Mouse (Mus musculus) kidney, adult 18-20 months (tissue): ENCODE measurements at regions not wholly inside any gene's neighbourhood (a gene's known extent, or its start where the extent isn't known, plus 50 kb on each side); places are given as distances from the start of the nearest gene placed in this dataset.

Source experiments
- DNase-seq: peaks from one replicate; pipeline ENCODE4 v3.0.0; 2021

- no peak for DNase-seq
These were observed 82.1 kb upstream of the Tnp1 start for GRCm38 (mm10) chr1:73097645-73098440.

DNA sequence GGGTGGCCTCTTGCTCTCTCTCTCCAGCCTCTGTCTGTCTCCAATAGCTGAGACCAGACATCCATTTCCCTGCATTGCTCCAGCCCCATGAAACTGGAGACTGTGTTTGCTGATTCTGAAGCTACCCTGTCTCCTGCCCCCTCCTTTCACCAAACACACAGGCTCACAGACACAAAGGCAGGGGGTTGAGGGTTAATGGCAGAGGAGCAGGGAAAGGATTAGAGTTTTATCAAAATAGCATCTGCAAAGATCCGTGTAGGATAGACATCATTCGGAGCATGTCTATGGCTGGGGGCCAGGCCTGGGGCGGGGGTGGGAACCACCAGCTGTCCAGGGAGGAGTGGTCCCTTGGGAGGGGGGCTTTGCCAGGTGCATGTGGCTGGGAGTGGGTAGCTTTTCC is 73.9 kb upstream of the Tnp1 start:
- no peak for DNase-seq

DNA sequence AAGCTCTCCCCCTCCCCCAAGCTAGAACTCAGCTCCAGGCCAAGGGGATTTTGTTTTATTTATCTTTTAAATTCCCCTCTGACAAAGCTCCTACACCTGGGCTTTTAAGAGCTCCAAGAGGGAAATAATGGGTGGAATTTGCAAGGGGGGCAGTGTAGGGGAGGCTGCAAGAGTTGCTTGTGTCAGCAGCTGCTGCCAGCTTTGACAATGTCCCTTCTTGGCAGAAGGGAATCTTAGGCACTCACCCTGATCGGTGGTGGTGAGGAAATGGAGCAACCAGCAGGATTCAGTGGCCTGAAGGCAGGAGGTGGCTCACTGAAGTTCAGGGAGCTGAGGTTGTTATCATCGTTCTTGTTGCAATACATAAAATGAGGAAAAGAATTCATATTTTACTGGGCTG is 72.8 kb upstream of the Tnp1 start:
- no peak for DNase-seq

DNA sequence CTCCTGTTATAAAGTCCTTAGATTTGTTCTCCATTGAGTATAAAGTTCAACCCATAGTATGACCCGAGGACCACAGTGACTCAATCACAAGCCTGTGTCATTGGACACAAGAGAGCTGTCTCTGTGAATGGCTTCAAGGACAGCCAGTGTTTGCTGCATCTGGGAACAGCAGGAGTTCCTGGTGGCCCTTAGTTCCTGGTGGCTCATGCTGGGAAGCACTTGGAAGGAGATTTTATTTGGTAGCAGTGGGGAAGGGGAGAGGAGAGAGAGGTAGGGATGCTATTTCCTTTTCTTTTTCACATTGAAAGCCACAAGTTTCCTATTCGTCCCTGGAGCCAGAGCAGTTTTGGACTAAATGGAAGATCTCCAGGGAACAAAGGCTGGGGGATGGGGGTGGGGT is 69.2 kb upstream of the Tnp1 start:
- no peak for DNase-seq

DNA sequence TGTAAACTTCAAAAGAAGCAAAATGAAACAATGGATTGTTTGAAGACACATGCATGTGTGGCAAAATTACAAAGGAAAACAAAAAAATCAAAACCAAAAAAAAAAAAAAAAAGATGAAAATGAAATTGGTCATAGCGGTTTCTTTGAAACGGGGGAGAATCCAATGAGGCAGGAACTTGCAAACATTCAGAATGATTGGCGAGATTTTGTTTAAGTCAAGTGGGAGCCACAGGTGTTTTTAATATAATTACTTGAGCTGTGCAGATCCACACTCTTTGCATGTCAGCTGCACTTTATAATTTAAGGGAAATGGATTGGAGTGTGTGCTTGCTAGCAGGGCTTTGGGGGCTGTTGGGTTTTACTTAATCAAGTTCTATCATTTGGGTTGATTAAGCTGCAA is 67.7 kb upstream of the Tnp1 start:
- no peak for DNase-seq

- no peak for DNase-seq
These were observed 63.8 kb upstream of the Tnp1 start for GRCm38 (mm10) chr1:73079518-73079917.

DNA sequence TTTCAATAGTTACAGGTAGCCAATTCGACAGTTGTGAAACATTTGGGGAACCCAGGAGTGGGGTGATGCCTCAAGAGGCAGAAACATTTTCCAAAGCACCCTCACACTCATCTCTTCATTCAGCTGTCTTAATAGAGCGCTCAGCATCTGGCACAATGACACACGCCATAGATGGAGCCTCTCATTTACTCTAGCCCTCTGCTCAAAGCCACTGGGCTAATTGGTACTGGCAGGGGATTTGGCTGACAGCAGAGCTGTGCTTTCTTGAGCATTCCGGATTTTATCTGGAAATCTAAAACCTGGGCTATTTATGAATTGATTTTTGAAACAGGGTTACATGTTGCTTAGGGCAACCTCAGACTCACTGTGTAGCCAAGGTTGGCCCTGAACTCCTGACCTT is 61.4 kb upstream of the Tnp1 start:
- DNase-seq = no peak

DNA sequence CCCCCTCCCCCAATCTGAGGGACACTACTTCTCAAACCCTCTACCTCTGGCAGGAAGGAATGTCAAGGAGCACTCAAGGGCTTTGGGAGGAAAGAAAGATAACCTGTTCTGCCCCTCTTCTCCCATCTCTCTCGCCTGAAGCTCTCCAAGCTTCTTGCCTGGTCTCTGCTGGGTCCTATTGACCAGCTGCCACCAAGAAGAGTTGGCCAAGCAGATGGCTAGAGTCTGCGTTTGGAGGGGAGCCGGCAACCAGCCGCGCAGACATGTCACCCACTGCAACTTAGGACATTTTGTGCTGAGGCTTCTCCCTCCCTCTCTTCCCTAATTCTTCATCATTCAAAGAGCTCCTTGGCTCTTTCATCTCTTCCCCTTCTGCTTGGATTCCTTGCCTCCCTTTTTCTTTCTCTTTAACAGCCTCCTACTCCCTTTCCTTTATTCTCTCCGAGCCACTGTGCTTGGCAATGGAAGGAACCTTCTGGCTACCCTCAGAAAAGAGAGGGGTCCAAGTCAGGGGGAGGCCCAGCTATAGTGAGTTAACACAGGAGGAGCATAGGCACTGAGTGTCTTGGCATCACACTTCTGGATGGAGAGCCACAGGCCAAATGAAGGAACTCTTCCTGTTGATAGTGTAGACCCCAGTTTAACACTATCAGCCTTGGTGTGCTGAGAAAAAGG is 60.1 kb upstream of the Tnp1 start:
- no peak for DNase-seq

GRCm38 (mm10) chr1:73075159-73075558 is 59.5 kb upstream of the Tnp1 start:
- no peak for DNase-seq

- DNase-seq = no peak
These were observed 58.8 kb upstream of the Tnp1 start for GRCm38 (mm10) chr1:73074525-73074924.

DNA sequence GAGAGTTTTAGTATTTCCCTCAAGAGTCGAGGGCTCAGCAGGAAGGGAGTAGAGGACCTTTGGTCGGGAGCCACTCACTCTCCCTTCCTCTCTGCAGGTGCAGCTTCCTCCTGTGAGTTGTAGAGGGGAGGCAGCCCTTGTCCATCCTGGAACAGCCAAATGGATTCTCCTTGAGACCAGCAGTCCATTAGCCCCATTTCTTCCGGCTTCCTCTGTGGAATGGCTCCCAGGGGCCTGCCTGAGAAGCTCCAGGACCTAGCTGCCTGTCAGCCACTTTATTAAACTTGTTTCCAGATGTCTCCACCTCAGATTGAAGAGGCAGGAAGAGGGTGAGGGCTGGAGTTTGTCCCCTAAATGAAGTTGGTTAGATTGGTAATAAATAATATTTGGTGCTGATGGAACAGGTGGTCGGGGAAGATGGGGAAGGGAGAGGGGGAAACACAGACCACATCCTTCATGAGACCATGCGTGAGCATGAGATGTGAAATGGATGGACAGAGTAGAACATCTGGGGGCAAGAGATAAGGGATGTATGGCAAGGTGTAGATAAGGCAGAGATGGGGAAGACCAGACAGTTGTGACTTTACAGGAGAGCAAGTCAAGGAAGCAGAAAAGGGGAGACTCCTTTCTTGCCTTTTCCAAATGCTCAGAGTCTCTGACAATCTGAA is 56.7 kb upstream of the Tnp1 start:
- DNase-seq = no peak

DNA sequence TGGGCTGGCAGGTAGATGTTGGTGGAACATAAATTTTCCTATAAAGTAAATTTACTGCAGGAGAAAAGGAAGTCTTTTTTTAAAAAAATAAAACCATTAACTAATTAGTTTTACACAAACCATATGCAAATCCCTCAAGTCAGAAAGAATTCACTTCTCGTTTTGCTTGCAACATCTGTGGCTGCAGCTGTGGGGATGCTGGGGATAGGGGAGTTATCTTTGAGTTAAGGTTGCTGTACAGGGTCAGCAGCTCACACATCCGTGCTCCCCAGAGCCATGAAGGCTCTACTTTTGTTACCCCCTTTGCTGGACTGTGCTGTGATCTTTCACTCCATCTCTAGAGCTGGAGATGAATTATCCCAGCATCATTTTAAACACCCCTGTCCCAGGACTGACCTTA is 54.4 kb upstream of the Tnp1 start:
- DNase-seq = no peak
